Mouse (Mus musculus) CD4-positive naive resting alpha-beta T cell, adult 57 days (primary cell): ENCODE data around the gene Gm10486. TPM values are rescaled to one million over a fixed set of nuclear protein-coding genes. Genes with fewer than 3 reads are reported as not detected.

Source experiments
- total RNA-seq: library from RNA; stranded (reverse); gene quantifications from one replicate; pipeline ENCODE4 v1.2.4, GENCODE M21; 2023

Gene Gm10486
- not detected for total RNA-seq

GRCm38 (mm10) chrX:35067084-35067483 is at the start of gene Gm10486:
TSS of gene Gm10486 (plus strand) at chrX:35067384.

